ENCODE assay signal across 9 mouse cellular contexts in genomic region chr3:154171881-154172592, GRCm38 (mm10).
DNase-seq lines count a peak whose midpoint lies in the region; ATAC-seq and TF ChIP-seq lines count a peak whose summit lies in the region.
"Had no signal": no experiment of that assay in that cellular context is flagged by ENCODE, and none has a peak within 500 bp of the region (broad histone marks: within the 10 kb centered on the region; RNA-seq: fewer than 3 reads in every experiment).

No protein-coding gene starts in this region.

- no peak for TF ChIP-seq POLR2A in lung, adult 2 months (IDR thresholded peaks at IDR 0.05; ENCODE audit: borderline replicate concordance, extremely low read depth, low read depth, low read length)

- 26% methylated on average over 10 of the region's 10 CpGs for WGBS in midbrain, embryonic 12.5 days
- WGBS in lung, adult 2 months: 63% methylated on average over 10 of the region's 10 CpGs

- no peak overlapping the region for H3K4me2 ChIP-seq in midbrain, embryonic 12.5 days (replicated peaks)

- no peak for TF ChIP-seq CTCF in lung, adult 2 months (IDR thresholded peaks at IDR 0.05; ENCODE audit: insufficient read depth, low read length)

- H3K4me3 ChIP-seq in midbrain, embryonic 12.5 days: no peak overlapping the region
- no peak overlapping the region for H3K4me3 ChIP-seq in lung, adult 2 months (replicated peaks; ENCODE audit: extremely low read depth, low read depth, low read length)
- H3K4me3 ChIP-seq: megakaryocyte, embryonic 14.5 days had no signal

- peak overlapping the region; percentile 30; the same call in 1 of the 2 replicates for H3K27ac ChIP-seq in midbrain, embryonic 12.5 days (replicated peaks)

- ATAC-seq in midbrain, embryonic 12.5 days (ENCODE audit: low FRiP score, low read depth): peak; percentile 74

- DNase-seq in retina, postnatal 1 day: peak; percentile 64
- no peak for DNase-seq in retina, embryonic 14.5 days (ENCODE audit: low spot score)
- DNase-seq in layer of hippocampus, adult 8-10 months (ENCODE audit: low spot score in 2 of 2): peak; percentile 77 to 82
- DNase-seq in ovary, postnatal 14 days (ENCODE audit: low spot score): no peak
- no peak for DNase-seq in kidney, adult 11 months
- no peak for DNase-seq in lung, adult 2 months
- no peak for DNase-seq in spleen, adult 18-20 months

- H3K4me1 ChIP-seq in midbrain, embryonic 12.5 days: peaks cover 22% of the 10 kb centered on the region
- H3K4me1 ChIP-seq in lung, adult 2 months (ENCODE audit: control insufficient read depth, insufficient read depth, low read length): no peaks in the 10 kb centered on the region
- H3K4me1 ChIP-seq: megakaryocyte, embryonic 14.5 days had no signal

- no peak overlapping the region for H3K9ac ChIP-seq in midbrain, embryonic 12.5 days (replicated peaks)

- H3K27me3 ChIP-seq in midbrain, embryonic 12.5 days: no peaks in the 10 kb centered on the region

- H3K9me3 ChIP-seq in midbrain, embryonic 12.5 days: no peaks in the 10 kb centered on the region

- no peaks in the 10 kb centered on the region for H3K36me3 ChIP-seq in midbrain, embryonic 12.5 days

Comparison
In these comparisons a context has a peak if more than half of its experiments do, and no peak if none do; other contexts are left out.
1. DNase-seq: peak in retina, postnatal 1 day (single experiment) and layer of hippocampus, adult 8-10 months (2 of 2); none in retina, embryonic 14.5 days (single experiment), ovary, postnatal 14 days (single experiment), kidney, adult 11 months (single experiment), lung, adult 2 months (single experiment) and spleen, adult 18-20 months (0 of 2).